Mouse (Mus musculus): ENCODE measurements around the gene Kifc1. TPM values are rescaled to one million over a fixed set of nuclear protein-coding genes. Genes with fewer than 3 reads are reported as not detected.
"Not testable (repeated sequence)": the region's sequence is repeated elsewhere in the genome, so short reads cannot be mapped to it uniquely, and the experiment has no call there.

The Kifc1 gene
- polyA plus RNA-seq, 1 experiment = 57.3 TPM

GRCm38 (mm10) chr17:33874411-33874810 is 16.1 kb downstream of the Kifc1 start:
- Histone ChIP-seq H3K27ac (ENCODE audit: control insufficient read depth, insufficient read depth, low read length) (no peak overlapping the region), H3K36me3 (ENCODE audit: control insufficient read depth, insufficient read depth, low read length) (peaks cover 16% of the 10 kb centered on the region), H3K4me3 (ENCODE audit: control insufficient read depth, insufficient read depth, low read length) (no peak overlapping the region), H3K27me3 (ENCODE audit: control insufficient read depth, insufficient read depth, low read length) (no peaks in the 10 kb centered on the region), H3K4me1 (replicated peaks; ENCODE audit: control insufficient read depth, insufficient read depth, low read length) (no peaks in the 10 kb centered on the region)
- TF ChIP-seq CTCF (IDR thresholded peaks at IDR 0.05; ENCODE audit: borderline replicate concordance, control insufficient read depth, extremely low read depth, insufficient read depth, low read length, poor library complexity) (no peak), POLR2A (IDR thresholded peaks at IDR 0.05; ENCODE audit: control insufficient read depth, extremely low read depth, insufficient read depth, low read length, poor library complexity) (no peak)
- DNase-seq = peak; percentile 18
- WGBS = 97% methylated on average over 11 of the region's 11 CpGs

- not testable (repeated sequence) for H3K4me1 ChIP-seq (replicated peaks; ENCODE audit: control insufficient read depth, insufficient read depth, low read length); DNase-seq; H3K27ac ChIP-seq (ENCODE audit: control insufficient read depth, insufficient read depth, low read length); H3K27me3 ChIP-seq (ENCODE audit: control insufficient read depth, insufficient read depth, low read length); H3K4me3 ChIP-seq (ENCODE audit: control insufficient read depth, insufficient read depth, low read length)
- peaks cover 16% of the 10 kb centered on the region for H3K36me3 ChIP-seq (ENCODE audit: control insufficient read depth, insufficient read depth, low read length)
- WGBS = 100% methylated on average over 1 of the region's 12 CpGs
These were observed 16.9 kb downstream of the Kifc1 start, which contains the start of gene Gm7029 for GRCm38 (mm10) chr17:33873537-33873936. TSS of gene Gm7029 (plus strand) at chr17:33873837.

- TF ChIP-seq POLR2A (IDR thresholded peaks at IDR 0.05; ENCODE audit: control insufficient read depth, extremely low read depth, insufficient read depth, low read length, poor library complexity) = no peak
- TF ChIP-seq CTCF (IDR thresholded peaks at IDR 0.05; ENCODE audit: borderline replicate concordance, control insufficient read depth, extremely low read depth, insufficient read depth, low read length, poor library complexity) = no peak
- no peaks in the 10 kb centered on the region for H3K36me3 ChIP-seq (ENCODE audit: control insufficient read depth, insufficient read depth, low read length)
- H3K27me3 ChIP-seq (ENCODE audit: control insufficient read depth, insufficient read depth, low read length) = no peaks in the 10 kb centered on the region
- 14% methylated on average over 9 of the region's 9 CpGs for WGBS
- peak; percentile 70 for DNase-seq
- peaks cover 7% of the 10 kb centered on the region for H3K4me1 ChIP-seq (replicated peaks; ENCODE audit: control insufficient read depth, insufficient read depth, low read length)
- peak overlapping the region; percentile 41; the same call in 1 of the 2 replicates for H3K27ac ChIP-seq (ENCODE audit: control insufficient read depth, insufficient read depth, low read length)
- H3K4me3 ChIP-seq (ENCODE audit: control insufficient read depth, insufficient read depth, low read length) = peak overlapping the region; percentile 20; the same call in 1 of the 2 replicates
These were observed 25.0 kb downstream of the Kifc1 start for GRCm38 (mm10) chr17:33865330-33866030.

DNA sequence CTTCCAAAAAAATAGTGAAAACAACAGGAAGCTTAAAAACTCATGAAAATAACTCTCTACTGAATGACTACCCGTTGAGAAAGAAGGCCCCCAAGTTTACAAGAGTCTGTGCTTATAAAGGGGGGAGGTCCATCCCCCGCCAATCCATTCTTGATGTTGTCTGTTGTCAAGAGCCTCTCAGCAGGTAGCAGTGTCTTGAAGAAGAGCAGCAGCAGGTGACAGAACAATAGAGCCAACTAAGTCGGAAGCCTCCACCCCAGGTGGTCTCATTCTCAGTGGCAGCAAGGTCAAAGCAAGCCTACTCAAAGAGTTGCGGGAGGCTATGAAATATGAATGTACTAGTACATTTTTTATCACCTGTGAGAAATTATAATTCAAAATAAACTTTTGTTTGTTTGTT is 32.6 kb downstream of the Kifc1 start:
- 94% methylated on average over 4 of the region's 4 CpGs for WGBS
- no peaks in the 10 kb centered on the region for H3K27me3 ChIP-seq (ENCODE audit: control insufficient read depth, insufficient read depth, low read length)
- no peak overlapping the region for H3K4me3 ChIP-seq (ENCODE audit: control insufficient read depth, insufficient read depth, low read length)
- no peak overlapping the region for H3K27ac ChIP-seq (ENCODE audit: control insufficient read depth, insufficient read depth, low read length)
- TF ChIP-seq CTCF (IDR thresholded peaks at IDR 0.05; ENCODE audit: borderline replicate concordance, control insufficient read depth, extremely low read depth, insufficient read depth, low read length, poor library complexity) (no peak), POLR2A (IDR thresholded peaks at IDR 0.05; ENCODE audit: control insufficient read depth, extremely low read depth, insufficient read depth, low read length, poor library complexity) (no peak)
- no peak for DNase-seq
- no peaks in the 10 kb centered on the region for H3K4me1 ChIP-seq (replicated peaks; ENCODE audit: control insufficient read depth, insufficient read depth, low read length)
- no peaks in the 10 kb centered on the region for H3K36me3 ChIP-seq (ENCODE audit: control insufficient read depth, insufficient read depth, low read length)

DNA sequence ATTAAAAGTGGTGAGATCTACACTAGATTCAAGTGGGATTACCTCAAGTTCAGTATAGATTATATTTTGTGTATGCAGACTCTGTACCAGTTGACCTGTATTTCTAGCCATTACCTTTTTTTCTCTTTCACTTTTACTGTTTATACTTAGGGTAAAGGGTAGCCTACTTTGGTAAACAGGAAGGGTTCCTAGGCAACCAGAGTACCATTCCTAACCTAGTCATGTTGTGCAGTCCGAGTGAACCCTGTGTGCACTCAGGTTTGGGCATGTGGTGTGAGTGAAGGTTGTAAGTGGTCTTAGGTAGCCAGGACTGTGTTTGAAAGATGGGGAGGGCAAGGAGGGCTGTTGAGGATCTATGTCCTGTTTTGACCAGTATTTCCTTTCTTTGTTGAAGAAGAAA is 39.1 kb downstream of the Kifc1 start:
- TF ChIP-seq CTCF (IDR thresholded peaks at IDR 0.05; ENCODE audit: borderline replicate concordance, control insufficient read depth, extremely low read depth, insufficient read depth, low read length, poor library complexity) (no peak), POLR2A (IDR thresholded peaks at IDR 0.05; ENCODE audit: control insufficient read depth, extremely low read depth, insufficient read depth, low read length, poor library complexity) (no peak)
- no peak overlapping the region for H3K27ac ChIP-seq (ENCODE audit: control insufficient read depth, insufficient read depth, low read length)
- whole genome bisulfite sequencing = 20% methylated on average over 1 of the region's 1 CpGs
- no peaks in the 10 kb centered on the region for H3K27me3 ChIP-seq (ENCODE audit: control insufficient read depth, insufficient read depth, low read length)
- H3K4me3 ChIP-seq (ENCODE audit: control insufficient read depth, insufficient read depth, low read length) = no peak overlapping the region
- H3K36me3 ChIP-seq (ENCODE audit: control insufficient read depth, insufficient read depth, low read length) = no peaks in the 10 kb centered on the region
- H3K4me1 ChIP-seq (replicated peaks; ENCODE audit: control insufficient read depth, insufficient read depth, low read length) = no peaks in the 10 kb centered on the region
- no peak for DNase-seq

- TF ChIP-seq CTCF (IDR thresholded peaks at IDR 0.05; ENCODE audit: borderline replicate concordance, control insufficient read depth, extremely low read depth, insufficient read depth, low read length, poor library complexity) (no peak), POLR2A (IDR thresholded peaks at IDR 0.05; ENCODE audit: control insufficient read depth, extremely low read depth, insufficient read depth, low read length, poor library complexity) (no peak)
- no peak for DNase-seq
- Histone ChIP-seq H3K4me1 (replicated peaks; ENCODE audit: control insufficient read depth, insufficient read depth, low read length) (peaks cover 5% of the 10 kb centered on the region), H3K27ac (ENCODE audit: control insufficient read depth, insufficient read depth, low read length) (no peak overlapping the region), H3K36me3 (ENCODE audit: control insufficient read depth, insufficient read depth, low read length) (no peaks in the 10 kb centered on the region), H3K4me3 (ENCODE audit: control insufficient read depth, insufficient read depth, low read length) (no peak overlapping the region), H3K27me3 (ENCODE audit: control insufficient read depth, insufficient read depth, low read length) (no peaks in the 10 kb centered on the region)
- WGBS = 97% methylated on average over 8 of the region's 8 CpGs
These were observed 42.3 kb downstream of the Kifc1 start for GRCm38 (mm10) chr17:33848139-33848538.

DNA sequence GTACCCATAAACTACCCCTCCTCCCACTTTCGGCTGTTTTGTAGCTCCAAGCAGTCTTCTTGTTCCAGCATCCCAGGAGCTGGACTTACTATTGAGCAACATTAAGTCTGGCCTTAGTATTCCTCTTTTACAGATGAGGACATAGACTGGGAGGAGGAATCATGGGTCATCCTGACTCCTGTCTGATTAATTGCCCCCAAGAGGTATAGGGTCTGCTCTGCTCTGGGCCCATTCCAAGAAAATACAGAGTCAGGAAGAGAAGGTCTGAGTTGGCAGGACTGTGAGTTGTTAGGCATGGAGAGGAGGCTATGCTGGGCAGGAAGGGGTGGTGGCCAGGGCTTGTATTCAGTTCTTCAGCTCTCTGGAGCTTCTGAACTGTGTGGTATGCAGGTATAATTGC is 46.3 kb downstream of the Kifc1 start:
- H3K27ac ChIP-seq (ENCODE audit: control insufficient read depth, insufficient read depth, low read length) = no peak overlapping the region
- no peaks in the 10 kb centered on the region for H3K27me3 ChIP-seq (ENCODE audit: control insufficient read depth, insufficient read depth, low read length)
- H3K36me3 ChIP-seq (ENCODE audit: control insufficient read depth, insufficient read depth, low read length) = no peaks in the 10 kb centered on the region
- no peak for DNase-seq
- no peak overlapping the region for H3K4me3 ChIP-seq (ENCODE audit: control insufficient read depth, insufficient read depth, low read length)
- TF ChIP-seq POLR2A (IDR thresholded peaks at IDR 0.05; ENCODE audit: control insufficient read depth, extremely low read depth, insufficient read depth, low read length, poor library complexity) (no peak), CTCF (IDR thresholded peaks at IDR 0.05; ENCODE audit: borderline replicate concordance, control insufficient read depth, extremely low read depth, insufficient read depth, low read length, poor library complexity) (no peak)
- 81% methylated on average over 1 of the region's 1 CpGs for WGBS
- peaks cover 5% of the 10 kb centered on the region for H3K4me1 ChIP-seq (replicated peaks; ENCODE audit: control insufficient read depth, insufficient read depth, low read length)

Measured in thymus, adult 2 months (tissue).